Mouse (Mus musculus) layer of hippocampus, adult 18-20 months (tissue): ENCODE data around the gene Lin52. TPM values are rescaled to one million over a fixed set of nuclear protein-coding genes. Genes with fewer than 3 reads are reported as not detected.

Source experiments
- DNase-seq, 2 experiments: peaks; one replicate each; pipeline ENCODE4 v3.0.0; 2022; ENCODE audit warnings: low spot score in 2 of 2
- total RNA-seq, 2 experiments: library from RNA; stranded (reverse); gene quantifications; 2 replicates each; pipeline ENCODE4 v1.2.3; 2021

Gene Lin52
- total RNA-seq, 2 experiments from 2014 or later = 26.8 to 28.6 TPM

- peak; percentile 88 to 98 for DNase-seq
These were observed 138.9 kb downstream of the Lin52 start for GRCm38 (mm10) chr12:84589825-84590761.

Other genes starting within 250 kb of the Lin52 start
- 10 to 100 TPM; 26.9 to 31.3 TPM for gene Elmsan1, start 232.5 kb upstream of the Lin52 start, total RNA-seq
- 10 to 100 TPM; 38.7 to 41.7 TPM for gene Ptgr2, start 166.2 kb upstream of the Lin52 start, total RNA-seq
- 10 to 100 TPM; 34.2 to 37.1 TPM for gene Zfp410, start 134.6 kb upstream of the Lin52 start, total RNA-seq
- 10 to 100 TPM; 21.2 to 22.7 TPM for gene Coq6, start 89.8 kb upstream of the Lin52 start, total RNA-seq
- 10 to 100 TPM; 12.4 to 13.0 TPM for gene Fam161b, start 89.6 kb upstream of the Lin52 start, total RNA-seq
- 10 to 100 TPM; 21.5 to 26.1 TPM for gene Entpd5, start 42.4 kb upstream of the Lin52 start, total RNA-seq
- gene Bbof1, start 42.4 kb upstream of the Lin52 start, total RNA-seq = 10 to 100 TPM in 1 of 2 experiments, 1 to 10 TPM in 1; 8.4 to 10.1 TPM
- gene Rnf113a2, start 34.2 kb upstream of the Lin52 start, total RNA-seq = 10 to 100 TPM; 12.5 to 15.3 TPM
- gene Aldh6a1, start 418 bp upstream of the Lin52 start, total RNA-seq = 10 to 100 TPM; 58.8 to 59.6 TPM
- under 1 TPM; 0.23 to 0.27 TPM for gene Vsx2, start 118.3 kb downstream of the Lin52 start, total RNA-seq
- 10 to 100 TPM; 12.7 to 13.4 TPM for gene Abcd4, start 166.0 kb downstream of the Lin52 start, total RNA-seq
- not detected for gene Vrtn, start 189.6 kb downstream of the Lin52 start, total RNA-seq
- gene Syndig1l, start 247.4 kb downstream of the Lin52 start, total RNA-seq = 10 to 100 TPM in 1 of 2 experiments, 1 to 10 TPM in 1; 9.2 to 10.4 TPM